16 mouse cellular contexts compared by ENCODE assay signal in genomic region chr2:167436371-167436770, GRCm38 (mm10). TPM values are rescaled to one million over a fixed set of nuclear protein-coding genes. Genes with fewer than 3 reads are reported as not detected.
DNase-seq lines count a peak whose midpoint lies in the region.
"Had no signal": no experiment of that assay in that cellular context is flagged by ENCODE, and none has a peak within 500 bp of the region (broad histone marks: within the 10 kb centered on the region; RNA-seq: fewer than 3 reads in every experiment).

No protein-coding gene starts in this region.

- DNase-seq in layer of hippocampus, adult 11-12 months (ENCODE audit: low spot score), result peak; percentile 61
- DNase-seq in layer of hippocampus, postnatal 10 days (ENCODE audit: low spot score in 2 of 2), result no peak
- DNase-seq in layer of hippocampus, postnatal 14 days (ENCODE audit: low spot score in 2 of 2), result peak; percentile 24 to 62
- DNase-seq in layer of hippocampus, adult 9-10 months (ENCODE audit: low spot score), result no peak
- DNase-seq in right cerebral cortex, postnatal 10 days (ENCODE audit: low spot score in 2 of 2), result peak; percentile 55 to 78
- no peak for DNase-seq in right cerebral cortex, postnatal 25 days
- DNase-seq in adrenal gland, adult (ENCODE audit: inconsistent age in 2 of 2, low spot score in 1 of 2), result no peak
- DNase-seq: adrenal gland, adult 8-10 months; adrenal gland, postnatal 25 days; cerebellum, adult 18-20 months; cerebellum, adult 9-10 months; cerebellum, postnatal 14 days; gastrocnemius, postnatal 25 days; heart, adult 18-20 months; heart, postnatal 10 days; heart, postnatal 36 days had no signal

RNA-seq across cellular contexts. Expression of gene Slc9a8, which starts 14.9 kb away (rescaled TPM):
- total RNA-seq in layer of hippocampus, postnatal 10 days (2021), result 10 to 100 TPM; 33.6 to 35.0 TPM
- 10 to 100 TPM; 29.9 to 33.3 TPM for total RNA-seq in layer of hippocampus, postnatal 14 days (2021)

RNA-seq across cellular contexts. Expression of gene Rnf114, which starts 56.1 kb away (rescaled TPM):
- 10 to 100 TPM; 31.1 to 34.1 TPM for total RNA-seq in layer of hippocampus, postnatal 10 days (2021)
- 10 to 100 TPM; 39.1 to 40.5 TPM for total RNA-seq in layer of hippocampus, postnatal 14 days (2021)

RNA-seq across cellular contexts. Expression of gene Spata2, which starts 56.3 kb away (rescaled TPM):
- total RNA-seq in layer of hippocampus, postnatal 10 days (2021), result 10 to 100 TPM; 64.6 to 65.1 TPM
- 10 to 100 TPM; 65.3 to 67.2 TPM for total RNA-seq in layer of hippocampus, postnatal 14 days (2021)

Comparison
In these comparisons a context has a peak if more than half of its experiments do, and no peak if none do; other contexts are left out.
1. DNase-seq: peak in layer of hippocampus, adult 11-12 months (single experiment), layer of hippocampus, postnatal 14 days (2 of 2) and right cerebral cortex, postnatal 10 days (2 of 2); none in layer of hippocampus, postnatal 10 days (0 of 2), layer of hippocampus, adult 9-10 months (single experiment), right cerebral cortex, postnatal 25 days (single experiment) and adrenal gland, adult (0 of 2).